Mouse (Mus musculus) megakaryocyte, adult 5-6 weeks (primary cell): ENCODE measurements around the gene Mgrn1. TPM values are rescaled to one million over a fixed set of nuclear protein-coding genes. Genes with fewer than 3 reads are reported as not detected.

ENCODE experiments used
- ATAC-seq: 2 replicates; pipeline ENCODE4 v1.8.0; 2016; ENCODE audit warnings: mild to moderate bottlenecking, inconsistent platforms; ENCODE audit not compliant: poor library complexity, severe bottlenecking
- total RNA-seq, 2 experiments: library from RNA; stranded (forward) in 1 of 2; stranded (reverse) in 1 of 2; fragments of 153-499, 151-499 nt in 1 of 2; fragments of 221-1000, 200-1000 nt in 1 of 2; gene quantifications; 2 replicates each; pipeline versions ENCODE4 v1.2.3 to v1.2.4; 2015 to 2017

The Mgrn1 gene
- total RNA-seq, 2 experiments from 2014 or later, result 32.1 to 33.0 TPM

DNA sequence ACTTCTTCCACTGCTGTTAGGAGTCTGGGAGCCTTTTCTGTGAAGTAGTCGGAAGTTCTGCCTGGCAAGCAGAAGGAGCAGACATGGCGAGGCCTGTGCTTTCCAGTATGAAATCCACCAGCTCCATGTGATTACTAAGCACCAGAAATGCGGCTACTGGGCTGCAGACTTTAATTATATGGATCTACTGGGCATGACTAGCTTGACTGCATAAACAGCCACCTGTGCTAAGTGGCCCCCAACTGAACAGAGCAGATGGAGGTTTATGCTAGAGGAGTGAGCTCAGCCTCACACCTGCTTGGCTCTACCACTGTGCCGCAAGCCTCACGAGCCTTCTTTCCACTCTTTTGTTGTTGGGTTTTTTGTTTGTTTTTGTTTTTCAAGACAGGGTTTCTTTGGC lies 88.5 kb downstream of the Mgrn1 start:
- no peak for ATAC-seq

DNA sequence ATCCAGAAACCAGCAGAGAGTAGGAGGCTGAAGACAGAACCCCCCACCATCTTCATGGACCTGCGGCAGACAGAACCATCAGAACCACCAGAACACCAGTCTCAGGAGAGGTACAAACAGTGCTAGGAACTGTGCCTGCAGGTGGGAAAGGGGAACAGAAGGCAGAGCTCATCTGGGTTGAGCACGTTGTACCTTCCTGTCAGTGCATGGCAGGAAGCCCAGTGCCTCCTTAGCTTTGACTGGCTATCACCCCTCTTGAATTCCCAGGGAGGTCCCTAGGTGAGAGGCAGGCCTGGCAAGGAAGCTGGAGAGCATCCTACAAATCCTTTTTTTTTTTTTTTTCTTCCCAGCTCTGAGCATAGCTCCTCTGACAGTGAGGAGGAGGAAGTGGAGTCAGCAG lies 90.1 kb downstream of the Mgrn1 start:
- no peak for ATAC-seq

DNA sequence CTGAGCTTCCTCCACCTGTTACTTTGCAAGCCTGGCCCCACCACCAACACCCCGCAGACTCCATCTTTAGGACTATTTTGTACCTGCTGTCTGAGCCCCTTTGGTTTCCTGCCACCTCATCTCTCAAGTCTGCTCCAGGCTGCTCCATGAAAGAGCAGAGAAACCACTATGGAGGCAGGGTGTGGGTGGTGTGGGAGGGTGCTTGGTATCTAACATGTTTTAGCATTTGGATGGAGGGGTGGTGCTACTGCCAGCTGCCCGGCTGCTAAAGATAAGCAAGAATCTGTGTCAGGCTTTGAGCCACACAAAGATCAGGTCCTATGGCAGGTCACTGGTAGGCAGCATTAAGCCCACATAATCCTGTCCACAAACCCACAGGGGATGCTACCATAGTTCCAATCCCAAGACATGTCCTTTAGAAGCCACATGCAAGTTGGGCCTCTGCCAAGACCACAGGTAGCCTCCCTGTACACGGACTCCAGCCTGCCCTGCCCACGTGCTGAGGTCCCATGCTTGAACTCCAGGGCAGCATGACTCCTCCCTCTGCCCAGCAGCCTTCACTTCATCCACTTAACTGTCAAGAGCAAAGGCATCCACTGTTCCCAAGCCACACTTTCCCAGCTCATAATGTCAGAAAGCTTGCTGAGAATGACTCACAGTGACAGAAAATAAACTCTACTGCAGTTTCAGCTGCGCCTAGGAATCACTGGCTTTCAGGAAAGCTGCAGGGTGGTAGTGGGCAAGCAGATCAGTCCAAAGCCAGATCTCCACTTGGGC lies 92.4 kb downstream of the Mgrn1 start:
- no peak for ATAC-seq

DNA sequence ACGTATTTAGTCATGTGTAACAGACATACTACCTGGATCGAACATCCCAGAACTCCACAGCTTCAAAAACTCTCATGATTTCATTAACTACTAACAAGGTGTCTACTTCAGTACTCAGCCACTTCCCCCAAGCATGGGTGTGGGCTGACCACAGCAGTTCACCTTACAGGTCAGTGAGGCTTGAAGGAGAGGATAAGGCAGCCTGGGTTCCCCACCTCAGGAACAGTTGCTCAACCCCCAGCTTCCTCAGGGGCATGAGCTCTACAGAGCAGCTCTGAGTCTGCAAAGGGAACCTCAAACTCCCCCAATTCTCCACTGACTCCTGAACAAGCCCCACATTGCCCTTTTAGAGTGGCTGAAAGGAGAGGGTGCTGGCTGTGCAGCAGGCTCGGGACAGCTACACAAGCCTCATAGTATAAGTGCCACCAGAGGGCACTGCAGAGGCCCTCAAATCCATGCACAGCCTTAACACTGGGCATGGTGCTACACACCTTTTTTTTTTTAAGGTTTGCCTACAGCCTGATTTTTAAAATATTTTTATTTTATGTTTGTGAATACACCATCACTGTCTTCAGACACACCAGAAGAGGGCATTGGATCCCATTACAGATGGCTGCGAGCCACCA lies 93.8 kb downstream of the Mgrn1 start:
- ATAC-seq, result peak; percentile 86

DNA sequence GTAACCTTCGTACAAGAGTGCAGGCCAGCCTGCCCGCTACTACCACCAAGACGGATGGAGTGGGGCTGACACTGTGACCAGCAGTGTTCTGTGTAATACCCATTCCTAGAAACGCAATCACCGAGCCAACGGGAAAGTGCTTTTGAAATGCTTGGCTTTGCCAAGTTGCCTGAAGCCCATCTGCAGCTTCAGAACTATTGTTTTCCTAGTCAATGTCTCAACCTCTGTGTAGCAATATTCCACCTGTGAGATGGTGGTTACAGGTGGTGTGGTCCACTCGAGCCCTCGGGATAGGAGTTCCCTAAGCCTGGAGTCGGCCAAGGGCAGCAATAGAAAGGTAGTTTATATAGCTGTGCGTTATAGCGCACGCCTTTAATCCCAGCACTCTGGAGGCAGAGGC lies 98.7 kb downstream of the Mgrn1 start:
- ATAC-seq, result no peak

Other genes with a start within 250 kb of the Mgrn1 start
- gene Vasn, start 246.3 kb upstream of the Mgrn1 start, total RNA-seq (2015), result not detected in 2 replicates
- 0.12 TPM in 1 of 2 replicates, not detected in the other for gene Vasn, start 246.3 kb upstream of the Mgrn1 start, total RNA-seq (2017)
- 10.1 and 11.9 TPM in 2 replicates for gene Dnaja3, start 246.3 kb upstream of the Mgrn1 start, total RNA-seq (2015)
- 26.1 and 27.8 TPM in 2 replicates for gene Dnaja3, start 246.3 kb upstream of the Mgrn1 start, total RNA-seq (2017)
- 68.6 and 74.5 TPM in 2 replicates for gene Coro7, start 206.5 kb upstream of the Mgrn1 start, total RNA-seq (2015)
- gene Coro7, start 206.5 kb upstream of the Mgrn1 start, total RNA-seq (2017), result 40.2 and 49.1 TPM in 2 replicates
- gene Nmral1, start 166.9 kb upstream of the Mgrn1 start, total RNA-seq (2015), result 45.6 and 46.1 TPM in 2 replicates
- gene Nmral1, start 166.9 kb upstream of the Mgrn1 start, total RNA-seq (2017), result 43.5 and 47.8 TPM in 2 replicates
- 74.5 and 91.4 TPM in 2 replicates for gene Hmox2, start 159.9 kb upstream of the Mgrn1 start, total RNA-seq (2015)
- 89.6 and 108 TPM in 2 replicates for gene Hmox2, start 159.9 kb upstream of the Mgrn1 start, total RNA-seq (2017)
- 12.0 and 12.2 TPM in 2 replicates for gene Cdip1, start 96.0 kb upstream of the Mgrn1 start, total RNA-seq (2015)
- 9.2 and 11.1 TPM in 2 replicates for gene Cdip1, start 96.0 kb upstream of the Mgrn1 start, total RNA-seq (2017)
- gene 4930562C15Rik, start 50.8 kb upstream of the Mgrn1 start, total RNA-seq (2015), result not detected in 2 replicates
- gene 4930562C15Rik, start 50.8 kb upstream of the Mgrn1 start, total RNA-seq (2017), result not detected in 2 replicates
- 32.1 and 34.6 TPM in 2 replicates for gene Ubald1, start 5.9 kb upstream of the Mgrn1 start, total RNA-seq (2015)
- gene Ubald1, start 5.9 kb upstream of the Mgrn1 start, total RNA-seq (2017), result 11.3 and 18.3 TPM in 2 replicates
- gene Nudt16l1, start 52.5 kb downstream of the Mgrn1 start, total RNA-seq (2015), result 16.7 and 22.9 TPM in 2 replicates
- 10.2 and 14.0 TPM in 2 replicates for gene Nudt16l1, start 52.5 kb downstream of the Mgrn1 start, total RNA-seq (2017)
- gene Anks3, start 78.0 kb downstream of the Mgrn1 start, total RNA-seq (2015), result 13.7 and 15.0 TPM in 2 replicates
- gene Anks3, start 78.0 kb downstream of the Mgrn1 start, total RNA-seq (2017), result 15.6 and 19.0 TPM in 2 replicates
- not detected in 2 replicates for gene Sept12, start 111.6 kb downstream of the Mgrn1 start, total RNA-seq (2015)
- gene Sept12, start 111.6 kb downstream of the Mgrn1 start, total RNA-seq (2017), result not detected in 2 replicates
- gene Smim22, start 121.0 kb downstream of the Mgrn1 start, total RNA-seq (2015), result not detected in 2 replicates
- not detected in 2 replicates for gene Smim22, start 121.0 kb downstream of the Mgrn1 start, total RNA-seq (2017)
- 75.8 and 80.5 TPM in 2 replicates for gene Rogdi, start 127.3 kb downstream of the Mgrn1 start, total RNA-seq (2015)
- gene Rogdi, start 127.3 kb downstream of the Mgrn1 start, total RNA-seq (2017), result 28.1 and 38.9 TPM in 2 replicates
- gene Glyr1, start 163.6 kb downstream of the Mgrn1 start, total RNA-seq (2015), result 66.7 and 69.8 TPM in 2 replicates
- 100 and 112 TPM in 2 replicates for gene Glyr1, start 163.6 kb downstream of the Mgrn1 start, total RNA-seq (2017)
- 25.7 and 28.0 TPM in 2 replicates for gene Ubn1, start 163.8 kb downstream of the Mgrn1 start, total RNA-seq (2015)
- 39.5 and 52.6 TPM in 2 replicates for gene Ubn1, start 163.8 kb downstream of the Mgrn1 start, total RNA-seq (2017)
- gene Ppl, start 246.2 kb downstream of the Mgrn1 start, total RNA-seq (2015), result not detected in 2 replicates
- not detected in 2 replicates for gene Ppl, start 246.2 kb downstream of the Mgrn1 start, total RNA-seq (2017)